Mouse (Mus musculus): ENCODE measurements around the gene Epb41l4b. TPM values are rescaled to one million over a fixed set of nuclear protein-coding genes. Genes with fewer than 3 reads are reported as not detected.

Epb41l4b gene
- polyA plus RNA-seq, 1 experiment from 2014 or later, result 47.7 TPM

GRCm38 (mm10) chr4:56991951-56992350, 151.3 kb downstream of the Epb41l4b start:
- TF ChIP-seq CTCF (IDR thresholded peaks at IDR 0.05; ENCODE audit: low read depth), result no peak
- no peak for ATAC-seq
- no peaks in the 10 kb centered on the region for H3K4me1 ChIP-seq (replicated peaks; ENCODE audit: control insufficient read depth, insufficient read depth, low read length)
- 61% methylated on average over 2 of the region's 2 CpGs for WGBS
- H3K27me3 ChIP-seq (replicated peaks; ENCODE audit: control insufficient read depth, insufficient read depth, low read length), result peaks cover 29% of the 10 kb centered on the region
- H3K9ac ChIP-seq (ENCODE audit: low read depth, low read length), result no peak overlapping the region
- H3K4me2 ChIP-seq (replicated peaks; ENCODE audit: low read depth), result no peak overlapping the region
- no peak overlapping the region for H3K27ac ChIP-seq (ENCODE audit: low read depth, low read length)
- H3K36me3 ChIP-seq (ENCODE audit: control insufficient read depth, insufficient read depth), result no peaks in the 10 kb centered on the region
- no peak overlapping the region for H3K4me3 ChIP-seq (ENCODE audit: low read depth, low read length)
- H3K9me3 ChIP-seq (ENCODE audit: control insufficient read depth), result no peaks in the 10 kb centered on the region

GRCm38 (mm10) chr4:56990215-56990584, 153.0 kb downstream of the Epb41l4b start, which contains the start of gene Frrs1l:
Frrs1l (minus strand) TSS chr4:56990391.
- peaks cover 29% of the 10 kb centered on the region for H3K27me3 ChIP-seq (replicated peaks; ENCODE audit: control insufficient read depth, insufficient read depth, low read length)
- no peak for TF ChIP-seq CTCF (IDR thresholded peaks at IDR 0.05; ENCODE audit: low read depth)
- H3K4me1 ChIP-seq (replicated peaks; ENCODE audit: control insufficient read depth, insufficient read depth, low read length), result no peaks in the 10 kb centered on the region
- peak within 1 kb of the TSS; percentile 40; the same call in 1 of the 2 replicates for H3K9ac ChIP-seq (ENCODE audit: low read depth, low read length)
- ATAC-seq, result no peak
- WGBS, result under 1% methylated on average over 31 of the region's 44 CpGs
- peak within 1 kb of the TSS; percentile 55 for H3K4me3 ChIP-seq (ENCODE audit: low read depth, low read length)
- no peaks in the 10 kb centered on the region for H3K9me3 ChIP-seq (ENCODE audit: control insufficient read depth)
- no peaks in the 10 kb centered on the region for H3K36me3 ChIP-seq (ENCODE audit: control insufficient read depth, insufficient read depth)
- no peak within 1 kb of the TSS for H3K27ac ChIP-seq (ENCODE audit: low read depth, low read length)
- peak within 1 kb of the TSS; percentile 89 for H3K4me2 ChIP-seq (replicated peaks; ENCODE audit: low read depth)

- Histone ChIP-seq H3K4me1 (replicated peaks; ENCODE audit: control insufficient read depth, insufficient read depth, low read length) (no peaks in the 10 kb centered on the region), H3K9ac (ENCODE audit: low read depth, low read length) (peak overlapping the region; percentile 40; the same call in 1 of the 2 replicates), H3K27ac (ENCODE audit: low read depth, low read length) (no peak overlapping the region), H3K9me3 (ENCODE audit: control insufficient read depth) (no peaks in the 10 kb centered on the region), H3K27me3 (replicated peaks; ENCODE audit: control insufficient read depth, insufficient read depth, low read length) (peaks cover 29% of the 10 kb centered on the region), H3K4me3 (ENCODE audit: low read depth, low read length) (peak overlapping the region; percentile 55), H3K4me2 (replicated peaks; ENCODE audit: low read depth) (peak overlapping the region; percentile 89), H3K36me3 (ENCODE audit: control insufficient read depth, insufficient read depth) (no peaks in the 10 kb centered on the region)
- 5% methylated on average over 42 of the region's 45 CpGs for WGBS
- no peak for TF ChIP-seq CTCF (IDR thresholded peaks at IDR 0.05; ENCODE audit: low read depth)
- ATAC-seq, result no peak
Observed at GRCm38 (mm10) chr4:56989431-56990214, 153.6 kb downstream of the Epb41l4b start.

DNA sequence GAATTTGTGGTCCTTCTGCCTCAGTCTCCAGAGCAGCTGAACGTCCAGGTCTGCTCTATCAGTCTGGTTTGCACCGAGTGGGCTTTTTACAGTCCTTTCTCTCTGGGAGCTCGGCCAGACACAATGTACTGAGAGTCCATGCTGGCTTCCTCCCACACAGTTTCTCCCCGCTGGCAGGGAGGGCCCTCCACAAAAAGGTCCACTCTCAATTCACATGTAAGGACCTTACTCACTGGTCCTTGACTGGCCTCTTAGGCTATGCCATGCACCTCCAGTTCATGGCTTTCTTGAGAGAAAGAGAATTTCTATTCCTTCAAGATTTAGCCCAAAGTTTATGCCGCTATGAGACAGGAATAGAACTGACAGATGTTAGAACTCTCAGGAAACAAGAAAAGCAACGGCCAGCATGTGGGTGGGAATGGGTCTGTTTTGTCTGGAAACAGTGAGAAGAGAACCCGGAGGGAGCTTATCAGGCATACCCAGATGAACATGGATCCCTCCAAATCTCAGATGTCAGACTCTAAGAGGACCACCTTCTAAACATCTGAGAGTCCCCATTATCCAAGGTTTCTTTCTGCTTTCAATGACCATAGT, 177.6 kb downstream of the Epb41l4b start:
- no peak overlapping the region for H3K27ac ChIP-seq (ENCODE audit: low read depth, low read length)

DNA sequence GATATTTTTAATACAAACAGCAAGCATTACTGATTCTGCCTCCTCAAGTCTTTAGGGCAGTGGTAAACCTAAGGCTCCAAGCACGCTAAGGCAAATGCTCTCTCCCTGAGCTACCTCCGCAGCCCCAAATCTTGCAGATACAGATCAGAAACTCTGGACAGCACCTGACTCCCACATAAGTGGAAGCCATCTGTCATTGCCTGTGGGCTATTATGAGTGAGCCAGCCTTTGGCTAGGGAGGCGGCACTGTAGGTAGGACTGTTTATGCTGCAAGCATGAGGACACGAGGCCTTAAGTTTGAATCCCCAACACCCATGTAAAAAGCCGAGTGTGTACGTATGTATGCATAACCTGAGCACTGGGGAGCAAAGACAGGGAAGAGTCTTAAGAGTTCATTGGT, 179.6 kb downstream of the Epb41l4b start:
- Histone ChIP-seq H3K4me2 (replicated peaks; ENCODE audit: low read depth) (no peak overlapping the region), H3K27me3 (replicated peaks; ENCODE audit: control insufficient read depth, insufficient read depth, low read length) (no peaks in the 10 kb centered on the region), H3K9me3 (ENCODE audit: control insufficient read depth) (no peaks in the 10 kb centered on the region), H3K4me1 (replicated peaks; ENCODE audit: control insufficient read depth, insufficient read depth, low read length) (no peaks in the 10 kb centered on the region), H3K27ac (ENCODE audit: low read depth, low read length) (no peak overlapping the region), H3K4me3 (ENCODE audit: low read depth, low read length) (no peak overlapping the region), H3K36me3 (ENCODE audit: control insufficient read depth, insufficient read depth) (no peaks in the 10 kb centered on the region), H3K9ac (ENCODE audit: low read depth, low read length) (no peak overlapping the region)
- no peak for TF ChIP-seq CTCF (IDR thresholded peaks at IDR 0.05; ENCODE audit: low read depth)
- ATAC-seq, result no peak
- WGBS, result 86% methylated on average over 6 of the region's 6 CpGs

More for the DNA sequence above, 177.6 kb downstream of the Epb41l4b start:
- no peak overlapping the region for H3K9ac ChIP-seq (ENCODE audit: low read depth, low read length)
- no peaks in the 10 kb centered on the region for H3K9me3 ChIP-seq (ENCODE audit: control insufficient read depth)
- H3K4me1 ChIP-seq (replicated peaks; ENCODE audit: control insufficient read depth, insufficient read depth, low read length), result no peaks in the 10 kb centered on the region
- no peaks in the 10 kb centered on the region for H3K27me3 ChIP-seq (replicated peaks; ENCODE audit: control insufficient read depth, insufficient read depth, low read length)
- H3K4me2 ChIP-seq (replicated peaks; ENCODE audit: low read depth), result no peak overlapping the region
- no peak for TF ChIP-seq CTCF (IDR thresholded peaks at IDR 0.05; ENCODE audit: low read depth)
- H3K4me3 ChIP-seq (ENCODE audit: low read depth, low read length), result no peak overlapping the region
- 73% methylated on average over 7 of the region's 7 CpGs for WGBS
- no peaks in the 10 kb centered on the region for H3K36me3 ChIP-seq (ENCODE audit: control insufficient read depth, insufficient read depth)
- ATAC-seq, result no peak

- no peaks in the 10 kb centered on the region for H3K36me3 ChIP-seq (ENCODE audit: control insufficient read depth, insufficient read depth)
- no peaks in the 10 kb centered on the region for H3K9me3 ChIP-seq (ENCODE audit: control insufficient read depth)
- no peak overlapping the region for H3K4me3 ChIP-seq (ENCODE audit: low read depth, low read length)
- TF ChIP-seq CTCF (IDR thresholded peaks at IDR 0.05; ENCODE audit: low read depth), result no peak
- ATAC-seq, result 0 out of 2 replicates have a peak, but pooled peaks have one; percentile 28
- no peaks in the 10 kb centered on the region for H3K4me1 ChIP-seq (replicated peaks; ENCODE audit: control insufficient read depth, insufficient read depth, low read length)
- 45% methylated on average over 12 of the region's 12 CpGs for whole genome bisulfite sequencing
- no peak overlapping the region for H3K9ac ChIP-seq (ENCODE audit: low read depth, low read length)
- H3K27me3 ChIP-seq (replicated peaks; ENCODE audit: control insufficient read depth, insufficient read depth, low read length), result no peaks in the 10 kb centered on the region
- no peak overlapping the region for H3K27ac ChIP-seq (ENCODE audit: low read depth, low read length)
- no peak overlapping the region for H3K4me2 ChIP-seq (replicated peaks; ENCODE audit: low read depth)
Observed at GRCm38 (mm10) chr4:56961320-56961925, 181.8 kb downstream of the Epb41l4b start.

Data from intestine, postnatal 0 days (tissue).